Mouse (Mus musculus) left cerebral cortex, postnatal 25 days (tissue): ENCODE results near the gene Nrg3. TPM values are rescaled to one million over a fixed set of nuclear protein-coding genes. Genes with fewer than 3 reads are reported as not detected.

ENCODE experiments used
- DNase-seq, 2 experiments: peaks; one replicate each; pipeline ENCODE4 v3.0.0; 2022; ENCODE audit warnings: low spot score in 2 of 2, mixed read lengths in 1 of 2
- intact Hi-C: fragments of 180-260 bp; cut with DNase I; formaldehyde crosslinking; loops from one replicate; pipeline ENCODE4 v1.15.1; 2025
- total RNA-seq, 2 experiments: library from RNA; stranded (reverse); gene quantifications; 2 replicates each; pipeline ENCODE4 v1.2.3; 2021

Gene Nrg3
- total RNA-seq, 2 experiments from 2014 or later, result 71.8 to 72.5 TPM

DNA sequence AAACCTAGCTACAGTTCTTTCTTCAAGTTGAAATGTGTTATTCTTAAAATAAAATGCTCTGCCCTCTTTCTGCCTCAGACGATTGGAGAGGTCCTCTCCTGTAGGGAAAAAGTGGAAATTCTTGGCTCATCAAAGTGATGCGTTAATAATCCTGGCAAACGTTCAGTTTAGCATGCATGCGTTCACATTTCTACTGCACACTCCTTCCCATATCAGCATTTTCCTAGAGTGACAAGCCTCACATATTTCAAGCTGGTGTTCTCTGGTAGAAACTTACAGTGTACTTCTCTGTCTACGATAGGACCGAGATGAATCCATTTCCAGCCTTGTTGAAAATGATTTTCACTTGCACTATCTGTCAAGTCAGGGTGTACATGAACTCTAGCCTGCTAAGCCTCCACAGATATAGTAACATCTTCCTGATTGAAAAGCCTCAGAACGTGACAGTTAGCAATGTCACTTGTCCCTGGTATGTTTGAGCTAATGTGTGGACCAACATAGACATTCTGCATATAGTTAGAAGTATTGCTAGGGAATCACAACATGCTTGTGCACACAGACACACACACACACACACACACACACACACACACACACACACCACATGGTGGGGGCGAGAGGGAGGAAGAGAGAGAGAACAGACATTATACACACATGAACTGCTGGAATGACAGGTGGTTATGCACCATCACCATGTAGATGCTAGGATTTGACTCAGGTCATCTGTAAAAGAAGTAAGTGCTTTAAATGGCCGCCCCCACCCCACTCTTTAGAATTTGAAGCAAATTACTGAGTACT is 770.1 kb downstream of the Nrg3 start:
- no peak for DNase-seq
- intact Hi-C loops, result no loop called here

DNA sequence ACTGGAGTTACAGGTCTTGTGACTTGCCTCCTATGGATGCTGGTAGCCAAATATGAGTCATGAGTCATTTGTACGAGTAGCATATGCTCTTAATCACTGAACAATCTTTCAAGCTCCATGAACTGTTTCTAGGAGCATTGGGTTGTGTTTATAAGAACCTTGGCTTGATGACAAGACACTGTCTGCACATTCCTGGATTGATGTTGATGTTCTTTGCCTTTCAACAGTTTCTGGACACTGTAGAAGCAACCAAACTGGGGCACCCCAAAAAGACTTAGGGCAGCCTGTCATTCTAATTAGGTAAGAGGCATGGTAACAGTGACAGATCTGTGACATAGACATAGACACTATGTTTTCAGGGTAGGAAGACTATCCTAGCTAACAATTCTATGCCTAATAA is 771.5 kb downstream of the Nrg3 start:
- peak in 1 of 2 experiments; percentile 22 for DNase-seq
- intact Hi-C loops, result no loop called here

DNA sequence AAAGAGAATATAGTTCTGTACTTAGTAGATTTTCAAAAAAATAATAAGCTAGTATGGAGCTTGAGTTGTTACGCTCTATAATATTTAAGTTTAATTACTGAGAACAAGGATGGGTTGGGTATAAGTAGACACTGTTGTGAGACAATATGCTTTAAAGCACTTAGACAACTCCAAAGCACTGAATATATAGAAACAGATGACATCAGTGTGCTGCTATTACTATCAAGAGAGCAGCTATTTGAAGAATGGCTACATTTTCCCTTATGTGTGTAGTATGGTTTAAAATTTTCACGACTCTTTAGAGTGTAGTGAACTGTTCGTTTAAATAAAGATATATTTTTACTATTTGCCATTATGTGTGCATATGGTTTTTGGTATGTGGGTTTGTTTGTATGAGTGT is 771.9 kb downstream of the Nrg3 start:
- no peak for DNase-seq
- intact Hi-C loops, result no loop called here

DNA sequence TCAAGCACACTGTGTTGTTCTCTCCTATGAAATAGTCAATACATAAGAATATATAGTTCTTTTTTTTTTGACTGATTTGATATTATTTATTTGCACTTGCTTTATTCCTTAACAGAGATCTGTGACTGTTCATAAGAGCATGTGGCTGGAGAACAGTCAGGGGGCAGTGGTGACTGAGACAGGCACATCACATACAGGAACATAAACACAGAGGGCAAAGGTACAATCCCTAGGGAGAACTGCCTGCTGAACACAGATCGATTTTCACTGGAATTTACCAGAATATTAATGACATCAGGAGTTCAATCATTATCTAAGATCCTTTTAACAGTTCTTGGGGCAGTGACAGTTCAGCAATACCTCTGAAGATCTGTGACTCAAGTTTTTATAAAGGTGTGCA is 812.9 kb downstream of the Nrg3 start:
- intact Hi-C loops, result no loop called here
- no peak for DNase-seq

DNA sequence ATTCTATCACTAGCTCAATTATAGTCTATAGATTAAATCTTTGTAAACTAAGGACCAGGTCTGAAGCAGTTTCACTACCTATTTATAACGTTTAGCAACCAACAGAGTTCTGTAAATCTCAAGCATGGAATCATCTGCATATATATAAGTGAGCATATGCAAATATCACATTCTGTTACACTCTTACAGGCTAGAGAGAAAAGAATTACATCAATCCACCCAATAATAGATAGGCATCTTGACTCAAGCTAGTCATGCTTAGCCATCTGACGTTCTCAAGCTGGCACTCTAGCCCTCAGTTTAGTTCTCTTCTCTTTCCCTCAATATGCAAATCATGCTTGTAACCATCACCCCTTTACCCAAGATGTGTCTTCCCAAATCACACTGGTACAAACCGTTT is 835.8 kb downstream of the Nrg3 start:
- peak in 1 of 2 experiments; percentile 23 for DNase-seq
- intact Hi-C loops, result no loop called here

DNA sequence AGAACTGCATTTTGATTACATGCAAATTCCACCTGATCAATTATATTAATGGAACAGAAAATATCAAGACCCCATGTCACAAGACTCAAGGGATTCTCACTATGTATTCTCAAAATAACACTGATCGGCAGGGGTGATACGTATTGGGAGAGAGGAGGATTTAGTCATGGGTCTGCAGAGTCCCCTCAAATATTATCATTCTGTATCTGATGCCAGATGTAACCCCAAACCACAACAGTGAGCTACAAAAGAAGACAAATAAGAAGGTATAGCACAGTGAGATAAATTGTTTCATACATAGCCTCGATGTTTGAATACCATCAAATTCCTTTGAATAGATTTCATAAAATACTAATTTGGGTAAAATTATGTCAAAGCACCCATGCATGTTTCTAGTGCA is 842.8 kb downstream of the Nrg3 start:
- no peak for DNase-seq
- intact Hi-C loops, result no loop called here

DNA sequence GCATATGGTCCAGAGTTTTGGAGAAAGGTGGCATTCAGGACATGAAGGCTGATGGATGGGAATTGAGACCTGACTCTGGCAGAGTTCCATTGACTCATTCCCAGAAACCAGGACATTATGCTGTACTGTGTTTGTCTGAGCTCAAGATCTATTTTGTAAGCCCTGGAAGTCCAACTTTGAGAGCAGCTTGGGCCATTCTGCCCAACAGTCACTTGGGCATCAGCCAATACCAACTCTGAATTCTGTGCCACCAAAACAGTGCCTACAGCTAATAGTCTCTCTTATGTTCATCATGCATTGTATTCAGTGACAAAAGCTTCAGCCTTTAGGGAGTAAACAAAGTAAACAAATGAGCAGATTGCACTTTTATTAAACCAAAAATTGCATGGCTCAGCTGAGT is 843.2 kb downstream of the Nrg3 start:
- intact Hi-C loops, result no loop called here
- no peak for DNase-seq

DNA sequence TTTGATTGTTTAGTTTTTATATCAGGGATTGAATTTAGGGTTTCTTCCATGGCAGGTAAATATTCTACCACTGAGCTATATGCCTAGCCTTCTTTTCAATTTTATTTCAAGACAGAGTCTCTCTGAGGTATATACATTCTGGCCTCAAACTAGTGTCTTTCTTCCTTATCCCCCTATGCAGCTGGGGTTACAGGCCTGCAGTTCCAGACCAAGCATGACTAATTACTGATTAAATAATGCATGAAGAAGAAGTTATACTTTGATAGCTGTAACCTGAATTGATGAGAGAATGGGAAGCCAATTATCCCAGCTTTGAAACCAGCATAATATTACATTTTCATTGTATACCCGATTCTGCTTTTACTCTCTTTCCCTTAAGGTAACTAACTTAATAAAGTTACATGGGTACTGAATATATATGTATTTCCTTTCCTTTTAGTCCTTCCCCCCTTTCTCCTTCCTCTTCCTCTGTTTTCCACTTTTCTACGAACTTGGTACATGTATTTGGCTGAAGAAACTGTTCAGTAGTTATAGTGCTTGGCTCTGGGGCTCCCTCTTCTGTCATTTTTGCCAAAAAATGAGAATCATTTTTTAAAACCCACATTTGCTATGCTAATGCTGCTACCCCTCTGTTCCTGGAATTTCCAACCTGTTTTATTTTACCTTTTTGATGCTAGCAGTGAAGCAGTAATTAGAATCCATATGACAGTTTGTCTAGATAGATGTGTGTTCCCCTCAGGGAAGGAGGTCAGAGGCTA is 843.8 kb downstream of the Nrg3 start:
- intact Hi-C loops, result no loop called here
- no peak for DNase-seq

DNA sequence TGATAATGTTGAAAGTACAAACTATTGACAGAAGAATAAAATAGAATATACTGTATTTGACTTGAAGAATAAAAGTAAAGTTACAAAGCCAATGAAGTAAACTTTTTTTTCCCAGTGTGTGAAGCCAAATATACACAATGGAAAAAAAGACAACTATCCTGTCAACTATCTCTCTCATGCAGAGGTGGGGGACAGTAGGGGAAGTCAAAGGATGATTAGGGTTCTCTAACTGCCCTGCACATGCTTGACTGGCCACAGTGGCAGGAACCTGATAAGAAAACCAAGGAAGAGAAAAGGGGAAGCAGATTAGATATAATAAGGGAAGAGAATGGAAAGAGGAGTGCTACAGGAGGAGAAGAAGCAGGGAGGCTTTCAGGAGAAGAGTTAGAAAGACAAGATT is 855.9 kb downstream of the Nrg3 start:
- no peak for DNase-seq

DNA sequence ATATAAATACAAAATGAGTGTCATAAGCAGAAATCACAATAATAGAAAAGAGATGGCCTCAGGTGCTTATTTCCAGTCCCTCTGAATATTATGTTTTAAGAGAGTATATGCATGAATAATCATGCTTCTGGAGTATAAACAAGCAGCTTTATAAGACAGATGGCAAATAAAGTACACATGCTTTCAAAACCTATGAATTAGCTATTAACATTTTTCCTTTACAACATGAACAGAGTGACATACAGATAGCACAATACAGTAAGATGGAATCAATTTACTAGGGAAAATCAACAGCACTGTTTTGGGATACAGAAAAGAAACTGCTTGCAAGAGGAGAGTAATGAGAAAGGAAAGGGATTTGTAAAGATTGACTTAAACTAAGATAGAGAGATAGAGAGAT is 875.2 kb downstream of the Nrg3 start:
- DNase-seq, result no peak
- intact Hi-C loops, result no loop called here

More for the DNA sequence above, 855.9 kb downstream of the Nrg3 start:
- intact Hi-C loops, result no loop called here

DNA sequence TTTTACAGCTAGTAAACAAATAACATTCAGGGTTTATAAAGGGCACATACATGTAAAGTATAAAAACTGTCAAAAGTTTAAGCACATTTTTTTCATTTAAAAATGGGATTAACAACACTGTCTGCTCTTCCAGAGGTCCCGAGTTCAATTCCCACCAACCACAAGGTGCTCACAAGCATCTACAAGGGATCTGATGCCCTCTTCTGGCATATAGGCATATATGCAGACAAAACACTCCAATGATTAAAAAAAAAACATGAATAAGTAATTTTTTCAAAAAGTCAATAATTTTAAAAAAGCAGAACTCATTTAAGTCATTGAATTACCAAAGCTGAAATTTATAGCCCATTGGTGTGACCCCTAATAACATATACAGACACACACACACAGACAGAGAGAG is 878.6 kb downstream of the Nrg3 start:
- no peak for DNase-seq
- intact Hi-C loops, result no loop called here

DNA sequence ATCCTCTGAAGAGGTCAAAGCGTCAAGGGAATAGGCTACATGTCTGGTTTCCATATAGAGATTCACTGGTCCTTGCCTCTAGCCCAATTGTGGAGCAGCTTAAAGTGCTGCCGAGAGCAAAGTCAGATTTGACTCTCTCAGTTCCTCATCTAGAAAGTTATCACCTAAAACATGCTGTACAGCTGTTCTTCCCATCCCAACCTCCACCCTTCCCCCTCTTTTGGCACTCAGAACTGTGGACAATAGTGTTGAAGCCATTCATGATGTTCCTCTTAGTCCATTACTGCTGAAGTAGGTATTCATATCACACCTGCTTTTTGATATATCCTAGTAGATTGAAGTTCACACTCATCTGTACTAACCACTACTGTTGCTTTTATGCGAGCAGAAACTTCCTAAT is 896.1 kb downstream of the Nrg3 start:
- intact Hi-C loops, result no loop called here
- no peak for DNase-seq

DNA sequence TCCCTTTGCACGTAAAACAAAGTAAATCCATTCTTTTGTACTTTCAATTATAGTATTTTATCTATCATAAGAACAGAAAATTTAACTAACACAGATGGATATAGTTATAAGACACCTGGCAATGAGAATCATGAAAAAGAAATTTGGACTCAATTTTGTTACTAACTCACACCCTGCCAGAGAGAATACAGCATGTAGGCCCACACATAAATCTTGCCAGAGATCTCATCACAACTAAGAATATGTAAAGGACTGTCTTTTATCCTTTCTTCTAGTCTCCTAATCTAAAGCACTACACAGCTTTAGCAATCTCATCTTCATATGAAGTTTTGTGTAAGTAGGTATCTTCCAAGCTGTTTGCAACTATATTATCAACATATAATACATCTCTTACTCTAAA is 904.7 kb downstream of the Nrg3 start:
- DNase-seq, result peak in 1 of 2 experiments; percentile 57
- intact Hi-C loops, result no loop called here

DNA sequence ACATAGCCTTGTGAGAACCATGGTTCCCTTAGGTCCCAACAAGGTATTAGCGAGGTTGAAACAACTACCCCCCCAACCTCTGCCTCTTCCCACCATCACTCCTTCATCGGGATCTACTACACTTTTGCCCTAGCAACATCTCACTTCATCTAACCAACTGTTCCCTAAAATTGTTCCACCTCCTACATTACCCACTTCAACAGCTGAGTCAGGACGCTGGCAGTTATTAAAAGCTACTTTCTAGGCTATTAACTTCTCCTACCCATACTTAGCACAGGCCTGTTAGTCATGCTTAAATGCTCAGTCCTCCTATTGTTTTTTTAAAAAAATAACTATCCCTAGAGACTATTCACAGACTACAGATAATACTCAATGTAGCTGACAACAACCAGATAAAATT is 906.7 kb downstream of the Nrg3 start:
- peak in 1 of 2 experiments; percentile 47 for DNase-seq
- intact Hi-C loops, result no loop called here

DNA sequence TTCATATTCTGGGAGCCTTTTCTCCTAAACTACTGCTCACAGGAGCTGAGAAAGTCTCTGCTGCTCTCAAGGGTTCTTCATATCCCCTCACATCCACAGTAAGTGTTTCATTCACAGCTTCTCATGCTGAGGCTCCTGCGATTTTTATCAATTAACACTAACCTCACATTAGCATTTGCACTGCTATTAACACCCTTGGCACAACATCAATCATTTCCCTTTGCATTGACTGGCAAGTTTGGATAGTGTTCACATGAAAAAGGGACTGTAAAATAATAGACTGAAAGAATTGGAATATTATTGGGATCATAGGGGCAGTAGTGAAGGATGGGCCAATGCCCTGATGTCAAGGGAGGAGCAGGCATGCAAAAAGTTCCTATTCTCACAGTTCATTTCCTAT is 918.3 kb downstream of the Nrg3 start:
- DNase-seq, result no peak
- intact Hi-C loops, result no loop called here

DNA sequence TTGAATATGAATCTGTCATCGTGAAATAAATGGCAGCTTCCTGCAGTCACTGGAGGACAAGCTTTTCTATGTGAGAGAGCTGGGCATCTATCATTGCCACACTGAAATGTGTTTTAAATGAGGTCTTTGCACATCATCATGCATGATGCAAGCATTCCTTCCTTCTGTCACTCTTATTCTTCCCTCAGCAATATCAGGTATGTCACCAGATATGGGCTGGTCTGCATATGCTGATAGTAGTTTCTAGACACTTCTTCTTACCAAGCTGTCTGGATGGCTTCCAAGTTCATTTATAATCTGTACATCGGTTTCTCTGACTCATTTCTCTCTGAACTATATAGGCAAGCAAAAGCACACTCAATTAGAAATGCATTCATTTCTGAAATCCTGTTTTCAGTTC is 925.6 kb downstream of the Nrg3 start:
- intact Hi-C loops, result no loop called here
- peak in 1 of 2 experiments; percentile 40 for DNase-seq

DNA sequence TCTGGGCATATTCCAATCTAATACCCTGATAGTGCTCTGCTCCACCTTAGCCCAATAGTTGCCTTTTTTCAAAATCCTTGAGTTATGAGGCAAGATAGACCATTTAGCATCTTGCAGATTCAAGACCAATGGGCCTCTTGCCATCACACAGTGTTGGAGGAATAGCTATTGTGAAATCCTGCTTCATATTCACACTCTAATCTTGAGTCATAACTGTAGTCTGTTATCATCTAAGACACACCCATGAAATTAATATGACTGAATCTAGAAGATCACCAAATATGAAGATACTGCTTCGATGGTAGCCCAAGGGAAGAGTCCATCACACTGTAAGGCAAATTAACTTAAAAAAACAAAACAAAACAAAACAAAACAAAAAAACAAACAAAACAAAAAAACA is 937.7 kb downstream of the Nrg3 start:
- intact Hi-C loops, result no loop called here

DNA sequence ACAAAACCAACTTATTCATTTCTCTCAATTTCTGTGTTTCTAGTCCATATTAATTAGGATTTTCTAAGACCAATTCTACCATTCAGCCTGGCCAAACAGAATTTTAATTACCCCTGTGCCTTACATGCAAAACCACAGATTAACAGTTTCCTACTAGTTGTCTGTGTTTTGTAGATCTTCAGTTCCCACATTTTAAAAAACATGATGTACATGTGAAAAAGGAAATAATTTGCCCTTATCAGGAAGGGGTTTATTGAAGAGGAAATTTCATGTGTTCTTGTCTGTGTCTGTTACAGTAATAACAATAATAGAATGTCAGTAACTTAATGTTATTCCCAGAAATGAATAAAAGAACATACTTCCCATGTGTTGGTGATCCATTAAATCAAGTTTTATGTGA is 939.4 kb downstream of the Nrg3 start:
- intact Hi-C loops, result no loop called here
- no peak for DNase-seq

More for the DNA sequence above, 937.7 kb downstream of the Nrg3 start:
- DNase-seq, result no peak

DNA sequence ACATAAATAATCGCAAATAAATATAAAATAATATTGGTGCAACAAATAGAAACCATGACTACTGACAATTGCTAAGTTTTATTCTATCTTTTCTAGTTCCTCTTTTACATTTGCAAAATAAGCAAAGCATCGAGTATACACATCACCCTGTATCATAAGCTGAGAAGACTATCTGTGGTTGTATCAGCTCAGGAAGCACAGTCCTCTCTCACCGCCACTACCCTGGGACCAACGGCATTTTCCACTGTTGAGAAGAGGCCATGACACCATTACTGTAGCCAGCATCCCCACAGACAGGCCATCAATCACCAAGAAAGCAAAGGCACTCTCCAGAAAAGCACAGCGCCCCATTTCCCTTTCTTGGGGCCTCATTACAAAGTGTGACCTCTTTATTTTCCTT is 956.7 kb downstream of the Nrg3 start:
- intact Hi-C loops, result no loop called here

DNA sequence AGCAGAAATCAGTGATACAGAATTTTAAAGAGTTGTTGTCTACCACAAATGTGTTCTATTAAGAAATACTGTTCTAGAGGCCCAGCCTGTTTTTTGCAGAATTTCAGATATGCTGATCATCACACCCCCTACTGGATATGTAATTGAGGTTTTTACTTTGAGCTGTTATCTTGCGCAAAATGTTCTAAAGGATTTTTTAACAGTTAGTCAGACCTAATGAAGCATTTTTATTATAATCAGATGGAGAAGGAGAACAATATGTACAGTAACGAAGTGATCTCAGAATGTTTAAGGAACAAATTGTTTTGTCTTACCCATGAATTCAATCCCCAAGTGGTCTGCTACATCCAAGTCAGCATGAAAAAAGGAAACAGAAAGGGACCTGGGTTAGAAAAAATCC is 963.9 kb downstream of the Nrg3 start:
- intact Hi-C loops, result no loop called here
- DNase-seq, result no peak

More for the DNA sequence above, 956.7 kb downstream of the Nrg3 start:
- DNase-seq, result no peak

DNA sequence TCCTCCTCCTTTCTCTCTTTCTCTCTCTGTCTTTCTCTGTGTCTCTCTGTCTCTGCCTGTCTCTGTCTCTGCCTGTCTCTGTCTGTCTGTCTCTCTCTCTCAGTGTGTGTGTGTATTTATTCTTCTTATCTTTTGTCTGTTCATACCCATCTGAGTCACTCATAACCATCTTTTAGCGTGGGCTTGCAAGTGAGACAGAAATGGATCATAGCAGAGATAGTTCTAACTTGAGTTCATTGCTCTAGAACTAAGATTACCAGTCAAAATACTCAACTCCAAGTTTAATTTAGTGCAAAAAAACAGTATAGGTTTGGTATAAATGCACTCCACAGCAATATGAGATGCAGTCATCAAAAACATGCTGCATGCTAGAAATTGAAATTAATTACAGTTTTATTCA is 977.9 kb downstream of the Nrg3 start:
- peak in 1 of 2 experiments; percentile 27 for DNase-seq
- intact Hi-C loops, result no loop called here
